Mouse (Mus musculus) gastrocnemius, postnatal 36 days (tissue): ENCODE data around the gene Slc35f1. TPM values are rescaled to one million over a fixed set of nuclear protein-coding genes. Genes with fewer than 3 reads are reported as not detected.
"Not testable (repeated sequence)": the region's sequence is repeated elsewhere in the genome, so short reads cannot be mapped to it uniquely, and the experiment has no call there.

Experiments used
- DNase-seq, 2 experiments: peaks; one replicate each; pipeline ENCODE4 v3.0.0; 2022
- intact Hi-C: fragments of 180-260 bp; cut with DNase I; formaldehyde crosslinking; loops from one replicate; pipeline ENCODE4 v1.15.1; 2025
- total RNA-seq, 2 experiments: library from RNA; stranded (reverse); gene quantifications; 2 replicates each; pipeline ENCODE4 v1.2.3; 2021

Gene Slc35f1
- total RNA-seq, 2 experiments from 2014 or later: 0.33 to 0.44 TPM

GRCm38 (mm10) chr10:52779926-52780485, 89.7 kb downstream of the Slc35f1 start:
- no peak for DNase-seq
- intact Hi-C loops: no loop called here

DNA sequence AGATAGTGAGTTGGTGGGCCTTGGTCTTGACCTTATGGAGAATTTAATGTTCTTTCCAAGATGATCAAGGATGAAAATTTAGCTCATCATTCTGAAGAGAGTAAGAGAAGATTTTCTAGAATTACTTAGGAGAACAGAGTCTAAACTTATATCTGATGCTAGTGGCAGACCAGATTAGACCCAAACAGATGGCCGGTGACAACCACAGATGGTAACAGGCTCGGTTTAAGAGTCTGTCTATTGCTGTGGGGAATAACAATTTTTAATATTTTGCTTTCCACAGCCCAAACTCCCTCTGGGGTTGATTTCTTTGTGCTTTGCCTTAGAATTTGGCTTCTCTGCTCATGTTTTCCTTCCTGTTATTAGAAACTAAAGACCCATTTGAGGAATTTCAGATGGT, 96.7 kb downstream of the Slc35f1 start:
- DNase-seq: no peak
- intact Hi-C loops: no loop called here

- intact Hi-C loops: no loop called here
- no peak for DNase-seq
Measured at GRCm38 (mm10) chr10:52791560-52791959, 101.2 kb downstream of the Slc35f1 start.

DNA sequence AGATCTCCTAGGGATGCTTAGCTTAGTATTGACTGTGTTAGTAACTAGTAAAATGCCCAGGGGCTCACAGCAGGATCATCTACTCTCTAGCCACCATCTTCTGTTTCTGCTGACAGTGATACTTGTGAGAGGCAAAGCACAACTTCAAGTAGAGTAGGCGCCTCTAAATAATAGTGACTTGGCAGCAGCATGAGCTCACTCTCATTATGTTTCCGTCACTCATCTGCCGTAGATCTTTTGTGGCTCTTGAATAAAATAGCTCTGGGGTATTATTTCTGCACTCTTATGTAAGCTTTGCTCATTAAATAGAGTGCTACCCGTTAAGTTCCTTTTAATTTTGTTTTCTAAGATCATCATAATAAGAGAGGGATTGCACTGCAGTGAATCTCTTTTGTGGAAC, 107.1 kb downstream of the Slc35f1 start:
- DNase-seq: no peak
- intact Hi-C loops: no loop called here

GRCm38 (mm10) chr10:52807808-52808207, 117.5 kb downstream of the Slc35f1 start:
- no peak for DNase-seq

DNA sequence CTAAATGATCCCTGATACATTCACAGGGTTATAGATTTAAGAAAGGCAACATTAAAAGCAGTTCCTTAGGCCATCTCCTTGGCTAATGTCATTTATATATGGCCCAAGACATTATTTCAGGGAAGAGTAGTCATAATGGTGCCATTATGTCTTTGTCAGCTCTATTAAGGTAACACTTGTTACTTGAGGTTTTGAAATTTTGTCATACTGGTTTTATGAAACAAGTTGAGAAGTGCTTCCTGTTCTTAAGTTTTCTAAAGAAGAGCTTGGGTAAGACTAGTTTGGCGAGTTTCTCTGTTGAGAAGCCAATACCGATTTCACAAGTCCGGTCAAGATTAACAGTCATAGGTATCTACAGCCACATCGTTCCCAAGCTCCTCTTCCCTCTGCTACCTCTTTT, 122.5 kb downstream of the Slc35f1 start:
- intact Hi-C loops: no loop called here
- DNase-seq: no peak

More at GRCm38 (mm10) chr10:52807808-52808207, 117.5 kb downstream of the Slc35f1 start:
- intact Hi-C loops: no loop called here

- DNase-seq: no peak
- intact Hi-C loops: no loop called here
Measured at GRCm38 (mm10) chr10:52814358-52814757, 124.0 kb downstream of the Slc35f1 start.

GRCm38 (mm10) chr10:52819661-52820060, 129.3 kb downstream of the Slc35f1 start:
- intact Hi-C loops: no loop called here
- no peak for DNase-seq

GRCm38 (mm10) chr10:52822909-52823308, 132.6 kb downstream of the Slc35f1 start:
- intact Hi-C loops: no loop called here
- no peak for DNase-seq

- intact Hi-C loops: no loop called here
- no peak for DNase-seq
Measured at GRCm38 (mm10) chr10:52825746-52826145, 135.4 kb downstream of the Slc35f1 start.

- intact Hi-C loops: no loop called here
- DNase-seq: no peak
Measured at GRCm38 (mm10) chr10:52840819-52841218, 150.5 kb downstream of the Slc35f1 start.

DNA sequence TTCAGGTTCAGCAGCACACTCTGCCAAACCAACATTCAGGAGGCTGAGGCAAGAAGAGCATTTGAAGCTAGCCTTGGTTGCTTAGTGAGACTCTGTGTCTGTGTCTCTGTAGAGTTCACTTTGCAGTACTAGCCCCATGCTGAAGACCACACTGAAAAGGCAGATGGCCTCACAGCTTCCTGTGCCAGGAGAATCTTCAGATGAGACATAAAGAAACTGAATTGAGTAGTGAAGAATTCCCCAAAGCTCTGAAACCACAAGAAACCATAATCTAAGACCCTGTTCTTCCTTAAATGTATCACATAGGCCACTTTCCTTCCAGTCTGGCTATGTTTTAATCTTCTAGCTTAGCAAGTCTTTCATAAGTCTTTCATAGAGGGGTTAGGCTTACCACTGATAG, 161.7 kb downstream of the Slc35f1 start:
- no peak for DNase-seq
- intact Hi-C loops: no loop called here

- no peak for DNase-seq
- intact Hi-C loops: no loop called here
Measured at GRCm38 (mm10) chr10:52860851-52861250, 170.5 kb downstream of the Slc35f1 start.

DNA sequence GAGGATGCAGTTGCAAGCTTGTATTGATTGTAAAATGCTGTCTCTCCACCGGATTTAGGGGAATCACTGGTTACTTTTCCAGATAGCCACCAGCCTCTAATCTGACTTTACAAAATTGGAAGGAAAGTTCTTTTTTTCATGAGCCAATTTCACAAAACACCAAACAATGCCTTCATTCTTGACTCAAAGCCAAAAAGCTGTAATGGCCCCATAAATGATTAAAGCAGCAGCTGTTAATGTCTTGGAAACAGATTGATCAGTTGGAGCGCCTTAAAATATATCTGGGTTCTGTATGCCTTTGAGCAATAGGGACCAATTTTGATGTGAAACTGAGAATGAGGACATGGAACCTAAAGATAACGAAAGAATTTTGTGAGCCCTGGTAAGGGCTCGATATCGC, 174.6 kb downstream of the Slc35f1 start:
- no peak for DNase-seq
- intact Hi-C loops: no loop called here

- no peak for DNase-seq
- intact Hi-C loops: no loop called here
Measured at GRCm38 (mm10) chr10:52871110-52871509, 180.8 kb downstream of the Slc35f1 start.

DNA sequence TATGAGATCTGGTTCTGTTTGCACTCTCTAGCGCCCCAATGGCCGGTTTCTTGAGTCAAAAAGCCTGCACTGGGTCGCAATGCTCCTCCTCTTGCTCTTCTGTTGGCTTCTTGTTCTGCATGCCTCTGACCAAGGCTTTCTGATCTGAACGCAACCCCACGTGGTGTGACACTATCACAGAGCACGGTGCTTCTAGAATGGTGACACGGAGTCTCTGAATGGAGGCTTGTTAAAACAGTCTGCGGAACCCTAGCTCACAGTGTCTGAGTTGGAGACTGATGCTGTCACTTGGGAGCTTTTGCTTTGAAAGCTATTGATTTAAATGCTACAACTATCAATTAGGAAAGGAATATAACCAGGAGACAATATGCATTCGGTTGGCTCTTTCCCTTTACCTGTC, 183.8 kb downstream of the Slc35f1 start:
- no peak for DNase-seq
- intact Hi-C loops: no loop called here

DNA sequence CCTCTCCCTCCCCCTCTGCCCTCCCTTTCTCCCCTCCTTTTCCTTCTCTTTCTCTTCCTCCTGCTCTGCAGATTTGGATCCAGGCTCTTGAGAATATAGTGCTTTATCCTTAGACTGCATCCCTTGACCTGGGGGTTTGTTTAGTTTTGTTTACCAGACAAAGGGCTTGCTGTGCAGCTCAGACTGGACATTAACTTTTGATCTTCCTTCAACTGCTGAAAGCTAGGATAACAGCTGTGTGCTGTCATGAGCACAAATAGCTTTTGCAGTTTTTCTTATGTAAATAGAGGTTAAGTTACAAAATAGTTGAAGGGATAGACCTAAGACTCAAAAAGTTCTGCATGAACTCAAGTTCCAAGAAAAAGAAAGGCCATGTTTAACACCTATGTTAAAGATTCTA, 184.4 kb downstream of the Slc35f1 start:
- intact Hi-C loops: no loop called here
- DNase-seq: no peak

GRCm38 (mm10) chr10:52877263-52878021, 187.1 kb downstream of the Slc35f1 start:
- intact Hi-C loops: no loop called here
- DNase-seq: no peak

- DNase-seq: no peak
- intact Hi-C loops: no loop called here
Measured at GRCm38 (mm10) chr10:52878093-52878801, 187.9 kb downstream of the Slc35f1 start.

- intact Hi-C loops, DNase-seq: not testable (repeated sequence)
Measured at GRCm38 (mm10) chr10:52896724-52897123, 206.4 kb downstream of the Slc35f1 start.

DNA sequence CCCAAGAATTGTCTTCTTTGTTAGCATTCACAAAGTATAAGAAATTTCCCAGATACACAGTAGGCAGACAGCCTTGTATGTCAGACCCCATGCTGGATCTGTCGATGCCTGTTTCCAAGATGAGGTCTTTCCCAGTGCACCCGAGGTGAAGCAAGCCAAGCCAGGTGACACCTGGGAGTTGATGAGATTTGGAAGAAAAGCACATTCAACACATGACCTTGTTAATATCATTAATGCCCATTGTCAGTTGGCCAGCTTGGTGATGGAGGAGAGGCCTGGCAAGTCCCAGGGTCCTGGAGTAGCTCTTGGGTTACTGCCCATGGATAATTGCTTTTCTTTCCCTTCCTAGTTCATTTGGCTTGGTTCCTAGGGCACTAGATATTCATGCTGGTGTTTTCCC, 214.6 kb downstream of the Slc35f1 start:
- no peak for DNase-seq
- intact Hi-C loops: no loop called here

GRCm38 (mm10) chr10:52911762-52912161, 221.4 kb downstream of the Slc35f1 start:
- no peak for DNase-seq
- intact Hi-C loops: no loop called here
